Mouse (Mus musculus) adrenal gland, postnatal 10 days (tissue): ENCODE results near the gene Olfr1121. TPM values are rescaled to one million over a fixed set of nuclear protein-coding genes. Genes with fewer than 3 reads are reported as not detected.
"Not testable (repeated sequence)": the region's sequence is repeated elsewhere in the genome, so short reads cannot be mapped to it uniquely, and the experiment has no call there.

Experiments used
- DNase-seq: peaks from one replicate; pipeline ENCODE4 v3.0.0; 2021; ENCODE audit warnings: mixed read lengths
- long read RNA-seq, 2 experiments: library from polyadenylated mRNA; stranded (forward); transcript quantifications; one replicate each; pipeline ENCODE4 v2.0.0; 2021
- total RNA-seq, 2 experiments: library from RNA; stranded (reverse); gene quantifications; 2 replicates each; pipeline ENCODE4 v1.2.3; 2021

Gene Olfr1121
- not detected for total RNA-seq
- long read RNA-seq, experiment 1 = 0 reads
- long read RNA-seq, experiment 2 = 0 reads

GRCm38 (mm10) chr2:87369595-87369994 lies at the start of gene Olfr1121:
TSS of gene Olfr1121 (plus strand) at chr2:87369895.
- DNase-seq = no peak

- DNase-seq = no peak
Measured at GRCm38 (mm10) chr2:87354515-87354914, 15.2 kb upstream of the Olfr1121 start, which contains the start of gene Olfr1120. TSS of gene Olfr1120 (plus strand) at chr2:87354815.

GRCm38 (mm10) chr2:87360121-87360520 lies 9.6 kb upstream of the Olfr1121 start:
- DNase-seq = not testable (repeated sequence)

GRCm38 (mm10) chr2:87371726-87372125 lies 2.0 kb downstream of the Olfr1121 start:
- no peak for DNase-seq

GRCm38 (mm10) chr2:87383935-87384334 lies 14.2 kb downstream of the Olfr1121 start:
- no peak for DNase-seq

GRCm38 (mm10) chr2:87385549-87385948 lies 15.9 kb downstream of the Olfr1121 start, which contains the start of gene Olfr1122:
TSS of gene Olfr1122 (plus strand) at chr2:87385849.
- no peak for DNase-seq

- DNase-seq = not testable (repeated sequence)
Measured at GRCm38 (mm10) chr2:87393605-87394004, 23.9 kb downstream of the Olfr1121 start.

- DNase-seq = not testable (repeated sequence)
Measured at GRCm38 (mm10) chr2:87394686-87395085, 25.0 kb downstream of the Olfr1121 start.

- no peak for DNase-seq
Measured at GRCm38 (mm10) chr2:87416335-87416734, 46.6 kb downstream of the Olfr1121 start, which contains the start of gene Olfr1123. TSS of gene Olfr1123 (plus strand) at chr2:87416635.

Other genes with a start within 250 kb of the Olfr1121 start
- gene Olfr1110, start 229.6 kb upstream of the Olfr1121 start, total RNA-seq = not detected
- gene Olfr1111, start 217.3 kb upstream of the Olfr1121 start, total RNA-seq = not detected
- not detected for gene Olfr1112, start 182.1 kb upstream of the Olfr1121 start, total RNA-seq
- gene Olfr1113, start 160.9 kb upstream of the Olfr1121 start, total RNA-seq = not detected
- gene Olfr1115, start 121.9 kb upstream of the Olfr1121 start, total RNA-seq = not detected
- gene Olfr1116, start 102.4 kb upstream of the Olfr1121 start, total RNA-seq = not detected
- not detected for gene Olfr1118, start 62.3 kb upstream of the Olfr1121 start, total RNA-seq
- not detected for gene Olfr1120, start 15.1 kb upstream of the Olfr1121 start, total RNA-seq
- gene Olfr1122, start 16.0 kb downstream of the Olfr1121 start, total RNA-seq = not detected
- not detected for gene Olfr1123, start 46.7 kb downstream of the Olfr1121 start, total RNA-seq
- gene Olfr1124, start 60.4 kb downstream of the Olfr1121 start, total RNA-seq = not detected
- not detected for gene Olfr1126, start 84.1 kb downstream of the Olfr1121 start, total RNA-seq
- not detected for gene Pramel7, start 127.2 kb downstream of the Olfr1121 start, total RNA-seq
- not detected for gene Pramel6, start 136.7 kb downstream of the Olfr1121 start, total RNA-seq
- gene Olfr153, start 161.9 kb downstream of the Olfr1121 start, total RNA-seq = not detected
- not detected for gene Olfr1128, start 175.6 kb downstream of the Olfr1121 start, total RNA-seq
- not detected for gene Olfr1129, start 204.0 kb downstream of the Olfr1121 start, total RNA-seq
- gene Olfr1130, start 236.3 kb downstream of the Olfr1121 start, total RNA-seq = not detected